Comparison of ENCODE assay signal across 19 mouse cellular contexts in genomic region chr4:5098411-5098810, GRCm38 (mm10).
A peak's percentile ranks its signal among the peaks of the same experiment; 100 is the strongest.
DNase-seq lines count a peak whose midpoint lies in the region.
"Had no signal": no experiment of that assay in that cellular context is flagged by ENCODE, and none has a peak within 500 bp of the region (broad histone marks: within the 10 kb centered on the region; RNA-seq: fewer than 3 reads in every experiment).

No protein-coding gene starts in this region.

- peak; percentile 55 for DNase-seq in ES-CJ7 (ENCODE audit: low read depth, low spot score)
- DNase-seq in R1 (ENCODE audit: low read depth, low spot score) = peak; percentile 46
- peak; percentile 54 for DNase-seq in ZHBTc4 (ENCODE audit: low read depth, low spot score)
- DNase-seq in adrenal gland, adult 8-10 months = no peak
- no peak for DNase-seq in natural killer cell, adult 2 months (ENCODE audit: low spot score in 2 of 2)
- DNase-seq in spleen, postnatal 36 days (ENCODE audit: low spot score in 2 of 2) = no peak
- DNase-seq: adrenal gland, adult 2 months; adrenal gland, postnatal 10 days; adrenal gland, postnatal 14 days; adrenal gland, postnatal 25 days; adrenal gland, postnatal 36 days; B cell, adult 2 months; cerebellum, adult 11 months; cerebellum, adult 11-12 months; cerebellum, adult 18-20 months; cerebellum, adult 2 months; cerebellum, adult 8-10 months; cerebellum, adult 9-10 months; cerebellum, adult 9-11 months had no signal

Comparison
In these comparisons a context has a peak if more than half of its experiments do, and no peak if none do; other contexts are left out.
1. DNase-seq: peak in ES-CJ7 (single experiment), R1 (single experiment) and ZHBTc4 (single experiment); none in adrenal gland, adult 8-10 months (single experiment), natural killer cell, adult 2 months (0 of 2) and spleen, postnatal 36 days (0 of 2).